Mouse (Mus musculus) myocyte (in vitro differentiated cells): Measurements from ENCODE around the gene Amy1. TPM values are rescaled to one million over a fixed set of nuclear protein-coding genes. Genes with fewer than 3 reads are reported as not detected.
"Not testable (repeated sequence)": the region's sequence is repeated elsewhere in the genome, so short reads cannot be mapped to it uniquely, and the experiment has no call there.

ENCODE experiments used
- H3K27me3 ChIP-seq: one replicate; pipeline ENCODE4 v1.6.1; 2011; ENCODE audit not compliant: control insufficient read depth, insufficient read depth, insufficient read length
- H3K36me3 ChIP-seq: one replicate; pipeline ENCODE4 v1.6.1; 2011; ENCODE audit not compliant: control insufficient read depth, insufficient read depth
- H3K4me2 ChIP-seq: one replicate; pipeline ENCODE4 v1.6.1; 2011; ENCODE audit warnings: low read depth, control low read depth
- H3K4me3 ChIP-seq: one replicate; pipeline ENCODE4 v1.5.1; 2011; ENCODE audit warnings: mild to moderate bottlenecking, control low read depth, moderate library complexity
- H3K79me2 ChIP-seq: one replicate; pipeline ENCODE4 v1.6.1; 2011; ENCODE audit not compliant: control insufficient read depth, insufficient read depth
- H3ac ChIP-seq: one replicate; pipeline ENCODE4 v1.6.1; 2011; ENCODE audit not compliant: control insufficient read depth, insufficient read length
- CEBPB ChIP-seq: IDR thresholded peaks from 2 replicates; pipeline ENCODE4 v1.6.1; 2011; ENCODE audit warnings: mild to moderate bottlenecking, moderate library complexity; ENCODE audit not compliant: poor library complexity, insufficient read depth, severe bottlenecking
- E2F4 ChIP-seq: IDR thresholded peaks from one replicate; pipeline ENCODE4 v1.6.1; 2011; ENCODE audit warnings: mild to moderate bottlenecking, control low read depth, moderate library complexity; ENCODE audit not compliant: insufficient read depth
- MAX ChIP-seq: IDR thresholded peaks from one replicate; pipeline ENCODE4 v1.6.1; 2011; ENCODE audit warnings: low read depth, mild to moderate bottlenecking, control low read depth
- MYOD1 ChIP-seq, 3 experiments: IDR thresholded peaks; one replicate each; pipeline ENCODE4 v1.6.1; 2011; ENCODE audit warnings: control low read depth in 2 of 3, low read depth in 2 of 3, mild to moderate bottlenecking in 2 of 3, moderate library complexity in 1 of 3; ENCODE audit not compliant: insufficient read length in 2 of 3, control insufficient read depth in 1 of 3
- MYOG ChIP-seq, 3 experiments: IDR thresholded peaks; one replicate each; pipeline ENCODE4 v1.6.1; 2011; ENCODE audit warnings: control low read depth in 2 of 3, low read depth in 2 of 3, mild to moderate bottlenecking in 2 of 3; ENCODE audit not compliant: insufficient read length in 2 of 3, control insufficient read depth in 1 of 3, insufficient read depth in 1 of 3
- POLR2A ChIP-seq: IDR thresholded peaks from one replicate; pipeline ENCODE4 v1.6.1; 2011; ENCODE audit warnings: low read depth, mild to moderate bottlenecking, control low read depth, moderate library complexity; ENCODE audit not compliant: insufficient read length
- POLR2AphosphoS2 ChIP-seq: IDR thresholded peaks from one replicate; pipeline ENCODE4 v1.6.1; 2011; ENCODE audit warnings: low read depth, control low read depth; ENCODE audit not compliant: insufficient read length
- REST ChIP-seq: IDR thresholded peaks from one replicate; pipeline ENCODE4 v1.6.1; 2011; ENCODE audit warnings: mild to moderate bottlenecking, control low read depth, moderate library complexity; ENCODE audit not compliant: insufficient read depth, insufficient read length
- SRF ChIP-seq: IDR thresholded peaks from one replicate; pipeline ENCODE4 v1.6.1; 2011; ENCODE audit warnings: low read depth; ENCODE audit not compliant: control insufficient read depth, insufficient read length
- TCF12 ChIP-seq: IDR thresholded peaks from one replicate; pipeline ENCODE4 v1.6.1; 2011; ENCODE audit warnings: mild to moderate bottlenecking, control low read depth; ENCODE audit not compliant: poor library complexity, insufficient read depth, severe bottlenecking
- TCF3 ChIP-seq: IDR thresholded peaks from one replicate; pipeline ENCODE4 v1.6.1; 2011; ENCODE audit warnings: low read depth, control low read depth; ENCODE audit not compliant: insufficient read length
- USF1 ChIP-seq: IDR thresholded peaks from one replicate; pipeline ENCODE4 v1.6.1; 2011; ENCODE audit warnings: low read depth, mild to moderate bottlenecking, control low read depth, moderate library complexity
- polyA plus RNA-seq: library from polyadenylated mRNA; unstranded; fragments of >200 nt; fragmentation: generic; extraction: Trizol; gene quantifications from one replicate; pipeline ENCODE4 v1.2.1, GENCODE M21; 2012; ENCODE audit warnings: missing spikeins

Gene Amy1
- polyA plus RNA-seq: 0.60 TPM

DNA sequence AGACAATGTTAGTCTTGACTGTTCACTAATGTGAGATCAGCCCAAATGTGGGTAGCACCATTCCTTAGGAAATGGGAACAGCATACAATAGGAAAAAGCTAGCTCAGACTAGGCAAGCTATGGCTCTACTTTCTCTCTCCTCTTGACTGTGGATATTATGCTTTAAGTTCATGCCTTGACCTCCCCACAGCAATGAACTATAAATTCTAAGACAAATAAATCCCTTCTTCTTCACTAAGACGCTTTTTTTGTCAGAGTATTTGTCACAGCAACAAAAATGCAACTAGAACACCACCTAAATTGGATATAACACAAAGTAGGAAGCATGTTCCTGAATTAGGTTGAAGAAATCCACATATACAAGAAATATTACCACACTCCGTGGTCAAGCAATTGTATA, at the start of gene Amy1:
Gene Amy1 (minus strand): TSS at position 101 of the 400 bp plus-strand sequence.
- no peaks in the 10 kb centered on the region for H3K27me3 ChIP-seq
- peaks cover 56% of the 10 kb centered on the region for H3K36me3 ChIP-seq
- no peak for TF ChIP-seq POLR2AphosphoS2
- no peak within 1 kb of the TSS for H3K4me2 ChIP-seq
- no peak within 1 kb of the TSS for H3ac ChIP-seq
- H3K4me3 ChIP-seq: no peak within 1 kb of the TSS
- H3K79me2 ChIP-seq: no peaks in the 10 kb centered on the region

GRCm38 (mm10) chr3:113654335-113654734, 47.8 kb upstream of the Amy1 start:
- no peak overlapping the region for H3K4me3 ChIP-seq

GRCm38 (mm10) chr3:113651386-113651785, 44.9 kb upstream of the Amy1 start:
- not testable (repeated sequence) for H3K36me3 ChIP-seq, H3K4me2 ChIP-seq, H3K4me3 ChIP-seq, H3K79me2 ChIP-seq, H3K27me3 ChIP-seq, H3ac ChIP-seq

More at GRCm38 (mm10) chr3:113654335-113654734, 47.8 kb upstream of the Amy1 start:
- H3K36me3 ChIP-seq: no peaks in the 10 kb centered on the region
- H3K79me2 ChIP-seq: no peaks in the 10 kb centered on the region
- no peaks in the 10 kb centered on the region for H3K27me3 ChIP-seq
- H3K4me2 ChIP-seq: no peak overlapping the region
- H3ac ChIP-seq: no peak overlapping the region
- TF ChIP-seq MYOD1 (IDR thresholded peaks at IDR 0.05; ENCODE audit: control insufficient read depth in 1 of 3, insufficient read length in 2 of 3, low read depth in 2 of 3): no peak
- no peak for TF ChIP-seq USF1
- no peak for TF ChIP-seq POLR2A
- TF ChIP-seq E2F4: no peak
- TF ChIP-seq SRF: no peak
- TF ChIP-seq MAX: no peak
- no peak for TF ChIP-seq CEBPB
- TF ChIP-seq TCF3: no peak
- TF ChIP-seq TCF12: no peak
- no peak for TF ChIP-seq MYOG (IDR thresholded peaks at IDR 0.05; ENCODE audit: control insufficient read depth in 1 of 3, insufficient read depth in 1 of 3, insufficient read length in 2 of 3, low read depth in 2 of 3)
- no peak for TF ChIP-seq REST
- no peak for TF ChIP-seq POLR2AphosphoS2

DNA sequence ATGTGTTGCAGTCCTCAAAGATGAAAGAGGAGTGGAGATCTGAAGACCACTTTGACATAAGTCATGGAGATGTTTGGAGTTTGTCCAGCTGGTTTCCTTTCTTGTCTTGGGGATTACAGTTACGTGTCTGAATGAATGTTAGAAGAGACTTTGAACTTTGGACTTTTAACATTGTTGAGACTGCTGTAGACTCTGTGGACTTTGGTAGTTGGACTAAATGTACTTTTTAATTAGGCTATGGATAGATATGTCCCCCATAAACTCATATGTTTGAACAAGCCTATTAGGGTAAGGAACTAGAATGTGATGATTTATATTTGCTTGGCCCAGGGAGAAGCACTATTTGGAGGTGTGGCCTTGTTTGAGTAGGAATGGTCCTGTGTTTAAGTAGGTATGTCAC, 33.0 kb upstream of the Amy1 start:
- no peaks in the 10 kb centered on the region for H3K36me3 ChIP-seq
- no peaks in the 10 kb centered on the region for H3K27me3 ChIP-seq
- H3K4me3 ChIP-seq: no peak overlapping the region
- no peak overlapping the region for H3ac ChIP-seq
- H3K79me2 ChIP-seq: no peaks in the 10 kb centered on the region
- TF ChIP-seq TCF12 (no peak), USF1 (no peak), POLR2A (no peak), MYOD1 (IDR thresholded peaks at IDR 0.05; ENCODE audit: control insufficient read depth in 1 of 3, insufficient read length in 2 of 3, low read depth in 2 of 3) (no peak), TCF3 (no peak), POLR2AphosphoS2 (no peak), CEBPB (no peak), SRF (no peak), MYOG (IDR thresholded peaks at IDR 0.05; ENCODE audit: control insufficient read depth in 1 of 3, insufficient read depth in 1 of 3, insufficient read length in 2 of 3, low read depth in 2 of 3) (no peak), REST (no peak), E2F4 (no peak), MAX (no peak)
- no peak overlapping the region for H3K4me2 ChIP-seq

GRCm38 (mm10) chr3:113634220-113634619, 27.7 kb upstream of the Amy1 start:
- Histone ChIP-seq H3ac (no peak overlapping the region), H3K4me3 (no peak overlapping the region), H3K79me2 (peaks cover under 1% of the 10 kb centered on the region), H3K4me2 (no peak overlapping the region), H3K27me3 (no peaks in the 10 kb centered on the region), H3K36me3 (no peaks in the 10 kb centered on the region)
- TF ChIP-seq USF1 (no peak), MYOG (IDR thresholded peaks at IDR 0.05; ENCODE audit: control insufficient read depth in 1 of 3, insufficient read depth in 1 of 3, insufficient read length in 2 of 3, low read depth in 2 of 3) (no peak), SRF (no peak), POLR2A (no peak), TCF12 (no peak), CEBPB (no peak), REST (no peak), E2F4 (no peak), MAX (no peak), TCF3 (no peak), MYOD1 (IDR thresholded peaks at IDR 0.05; ENCODE audit: control insufficient read depth in 1 of 3, insufficient read length in 2 of 3, low read depth in 2 of 3) (no peak), POLR2AphosphoS2 (no peak)
